Mouse (Mus musculus) midbrain, embryonic 14.5 days (tissue): ENCODE results near the gene Acat3. TPM values are rescaled to one million over a fixed set of nuclear protein-coding genes. Genes with fewer than 3 reads are reported as not detected.

Experiments used
- ATAC-seq: fragments of 200-750 bp; cut with Nextera tagmentation; 2 replicates; pipeline ENCODE4 v1.8.0; 2017; ENCODE audit warnings: moderate number of reproducible peaks, moderate library complexity; ENCODE audit not compliant: low FRiP score, low TSS enrichment
- DNase-seq: peaks from one replicate; pipeline ENCODE4 v3.0.0-alpha.2; 2015
- H3K27ac ChIP-seq: fragments of 300-500 bp; sonication (generic); replicated peaks from 2 replicates; pipeline ENCODE4 v1.5.1; 2014; ENCODE audit warnings: mild to moderate bottlenecking, low read depth, low read length, moderate library complexity
- H3K27me3 ChIP-seq: fragments of 300-500 bp; sonication (generic); 2 replicates; pipeline ENCODE4 v1.6.1; 2014; ENCODE audit warnings: low read length, control low read depth, mixed read lengths; ENCODE audit not compliant: control insufficient read depth, insufficient read depth
- H3K36me3 ChIP-seq: fragments of 300-500 bp; sonication (generic); 2 replicates; pipeline ENCODE4 v1.6.1; 2014; ENCODE audit warnings: low read length, control low read depth; ENCODE audit not compliant: control insufficient read depth, insufficient read depth
- H3K4me1 ChIP-seq: fragments of 300-500 bp; sonication (generic); 2 replicates; pipeline ENCODE4 v1.6.1; 2014; ENCODE audit warnings: mild to moderate bottlenecking, antibody characterized with exemption, low read length, control low read depth; ENCODE audit not compliant: control insufficient read depth, insufficient read depth
- H3K4me2 ChIP-seq: fragments of 300-500 bp; sonication (generic); 2 replicates; pipeline ENCODE4 v1.6.1; 2014; ENCODE audit warnings: mild to moderate bottlenecking, low read length, moderate library complexity
- H3K4me3 ChIP-seq: fragments of 300-500 bp; sonication (generic); replicated peaks from 2 replicates; pipeline ENCODE4 v1.5.1; 2014; ENCODE audit warnings: low read depth, low read length
- H3K9ac ChIP-seq: fragments of 300-500 bp; sonication (generic); replicated peaks from 2 replicates; pipeline ENCODE4 v1.6.1; 2014; ENCODE audit warnings: mild to moderate bottlenecking, low read length, moderate library complexity
- H3K9me3 ChIP-seq: fragments of 300-500 bp; sonication (generic); 2 replicates; pipeline ENCODE4 v1.6.1; 2016; ENCODE audit warnings: low read length, control low read depth, mixed read lengths; ENCODE audit not compliant: control insufficient read depth
- WGBS: fragments of 180-500 bp; shearing (Covaris S2); extraction: QIAGEN DNeasy Blood & Tissue Kit; methylation state at CpG from one replicate; pipeline ENCODE4 v1.1.7; 2014; 5-methylcytosine and 5-hydroxymethylcytosine counted together
- polyA plus RNA-seq: library from polyadenylated mRNA; unstranded; fragments of >200 nt; fragmentation: Nextera tagmentation; extraction: Ambion mirVana; gene quantifications from 2 replicates; pipeline ENCODE4 v1.2.1, GENCODE M21; 2014

The Acat3 gene
- polyA plus RNA-seq, 1 experiment from 2014 or later: 0.53 TPM

DNA sequence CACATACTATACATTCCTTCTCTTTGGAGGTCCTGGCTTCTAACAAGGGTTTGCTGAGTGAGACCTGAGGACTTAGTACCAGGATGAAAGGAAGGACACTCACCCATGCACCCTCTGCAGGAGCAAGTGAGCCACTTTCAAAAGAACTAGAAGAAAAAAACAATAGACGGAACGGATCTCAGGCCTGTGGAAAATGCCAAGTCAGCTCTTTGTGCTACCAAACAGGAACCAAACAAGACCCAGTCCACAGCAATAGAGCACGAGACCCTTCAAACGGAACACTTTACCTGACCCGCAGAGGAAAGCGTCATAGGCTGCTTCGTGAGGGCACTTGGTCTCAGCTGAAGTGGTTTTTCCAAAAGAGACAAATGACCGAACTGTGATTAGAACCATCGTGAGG lies 48.4 kb downstream of the Acat3 start:
- no peaks in the 10 kb centered on the region for H3K9me3 ChIP-seq
- 93% methylated on average over 9 of the region's 9 CpGs for WGBS
- no peaks in the 10 kb centered on the region for H3K4me1 ChIP-seq
- no peak overlapping the region for H3K4me2 ChIP-seq
- H3K27ac ChIP-seq: no peak overlapping the region
- no peak overlapping the region for H3K4me3 ChIP-seq
- no peak overlapping the region for H3K9ac ChIP-seq
- H3K36me3 ChIP-seq: peaks cover 10% of the 10 kb centered on the region; the same call in 1 of the 2 replicates
- DNase-seq (no peak), ATAC-seq (no peak)
- H3K27me3 ChIP-seq: no peaks in the 10 kb centered on the region

DNA sequence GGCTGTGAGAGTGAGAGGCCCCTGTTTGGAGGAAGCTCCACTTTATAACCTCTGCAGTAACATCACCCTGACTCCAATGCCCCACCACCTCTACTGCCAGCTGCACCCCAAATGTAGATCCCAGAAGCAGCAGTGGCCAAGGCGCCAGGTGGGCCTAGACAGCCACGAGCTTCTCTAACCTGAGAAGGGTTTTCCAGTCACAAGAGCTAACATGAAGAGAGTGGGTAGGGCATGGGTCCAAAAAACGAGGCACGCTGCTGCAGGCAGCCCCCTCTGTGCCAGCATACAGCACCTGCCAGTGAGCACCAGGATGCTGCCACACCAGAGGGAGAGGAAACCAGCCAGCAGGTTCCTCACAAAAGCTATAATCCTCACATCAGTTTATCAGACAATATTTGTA lies 49.3 kb downstream of the Acat3 start:
- Histone ChIP-seq H3K4me3 (no peak overlapping the region), H3K4me1 (no peaks in the 10 kb centered on the region), H3K36me3 (peaks cover 10% of the 10 kb centered on the region; the same call in 1 of the 2 replicates), H3K27ac (no peak overlapping the region), H3K4me2 (no peak overlapping the region), H3K9me3 (no peaks in the 10 kb centered on the region), H3K27me3 (no peaks in the 10 kb centered on the region), H3K9ac (no peak overlapping the region)
- WGBS: 88% methylated on average over 4 of the region's 4 CpGs
- ATAC-seq: no peak
- no peak for DNase-seq

DNA sequence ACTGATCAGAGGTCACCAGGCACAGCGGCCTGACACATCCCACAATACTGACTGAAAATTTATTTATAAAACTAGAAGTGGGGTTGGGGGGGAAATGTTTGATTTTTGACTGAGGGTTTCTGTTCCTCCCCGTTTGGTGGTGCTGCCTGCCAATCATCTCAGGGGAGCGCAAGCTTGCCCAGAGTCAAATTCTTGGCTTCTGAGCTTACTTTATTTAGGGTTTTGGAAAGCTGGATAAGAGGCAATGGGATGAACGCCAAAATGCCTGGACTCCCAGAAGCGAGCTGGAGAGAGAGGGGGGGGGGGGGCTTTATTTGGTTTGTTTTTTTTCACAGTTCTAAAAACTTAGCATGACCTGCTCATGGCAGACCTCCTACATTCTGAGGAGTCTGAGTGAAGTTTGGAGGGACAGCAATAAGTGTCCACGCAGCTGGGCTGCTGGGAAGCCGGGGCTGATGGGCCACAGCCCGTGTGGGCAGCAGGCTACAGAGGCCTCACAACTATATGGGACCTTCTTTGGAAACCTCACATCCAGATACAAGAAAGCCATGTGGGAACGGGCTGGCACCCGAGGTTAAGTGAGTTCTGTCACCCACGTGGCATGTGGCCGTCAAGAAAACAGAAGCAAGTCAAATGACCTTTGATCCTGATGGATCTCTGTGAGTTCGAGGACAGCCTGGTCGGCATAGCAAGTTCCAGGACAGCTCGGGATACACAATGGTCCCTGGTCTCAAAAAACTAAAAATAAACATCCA lies 53.2 kb downstream of the Acat3 start:
- WGBS: 88% methylated on average over 15 of the region's 15 CpGs
- H3K4me2 ChIP-seq: no peak overlapping the region
- no peak overlapping the region for H3K27ac ChIP-seq
- H3K36me3 ChIP-seq: peaks cover 7% of the 10 kb centered on the region; the same call in 1 of the 2 replicates
- no peak for ATAC-seq
- H3K9ac ChIP-seq: no peak overlapping the region
- H3K27me3 ChIP-seq: no peaks in the 10 kb centered on the region
- no peaks in the 10 kb centered on the region for H3K9me3 ChIP-seq
- H3K4me1 ChIP-seq: no peaks in the 10 kb centered on the region
- H3K4me3 ChIP-seq: no peak overlapping the region
- DNase-seq: no peak

DNA sequence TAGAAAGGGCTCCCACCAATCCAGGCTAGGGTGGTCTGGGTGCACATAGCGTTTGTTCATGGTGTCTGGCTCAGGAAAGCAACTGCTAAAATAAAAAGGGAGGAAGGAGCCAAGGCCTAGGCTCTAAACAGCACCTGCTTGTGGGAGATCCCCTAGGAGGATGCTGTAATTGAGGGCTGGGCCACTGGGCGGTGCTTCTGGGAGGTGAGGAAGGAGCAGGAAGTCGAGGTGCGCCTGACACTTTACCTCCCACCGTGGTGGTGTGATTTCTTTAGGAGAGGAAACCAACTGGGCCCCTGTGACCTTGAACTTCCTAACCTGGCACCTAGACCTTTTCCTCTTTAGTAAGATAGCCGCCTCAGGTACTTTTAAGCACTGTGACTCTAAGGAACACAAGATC lies 53.8 kb downstream of the Acat3 start:
- Histone ChIP-seq H3K4me1 (no peaks in the 10 kb centered on the region), H3K9me3 (no peaks in the 10 kb centered on the region), H3K36me3 (peaks cover 7% of the 10 kb centered on the region; the same call in 1 of the 2 replicates), H3K27me3 (no peaks in the 10 kb centered on the region), H3K4me2 (no peak overlapping the region), H3K9ac (no peak overlapping the region), H3K27ac (no peak overlapping the region), H3K4me3 (no peak overlapping the region)
- 41% methylated on average over 6 of the region's 6 CpGs for WGBS
- no peak for ATAC-seq
- no peak for DNase-seq

DNA sequence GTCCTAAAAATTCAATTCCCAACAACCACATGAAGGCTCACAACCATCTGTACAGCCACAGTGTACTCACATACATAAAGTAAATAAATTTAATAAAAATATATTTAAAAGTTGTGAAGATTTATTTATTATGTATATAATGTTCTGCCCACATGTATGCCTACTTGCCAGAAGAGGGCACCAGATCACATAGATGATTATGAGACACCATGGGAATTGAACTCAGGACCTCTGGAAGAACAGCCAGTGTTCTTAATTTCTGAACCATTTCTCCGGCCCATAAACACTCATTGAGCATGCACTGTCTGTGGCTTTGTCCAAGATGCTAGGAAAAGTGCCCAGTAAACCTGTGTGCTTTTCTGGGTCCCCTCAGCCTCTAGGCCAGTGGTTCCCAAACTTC lies 59.2 kb downstream of the Acat3 start:
- Histone ChIP-seq H3K9ac (no peak overlapping the region), H3K36me3 (no peaks in the 10 kb centered on the region), H3K4me1 (no peaks in the 10 kb centered on the region), H3K9me3 (no peaks in the 10 kb centered on the region), H3K27ac (no peak overlapping the region), H3K4me2 (no peak overlapping the region), H3K4me3 (no peak overlapping the region), H3K27me3 (no peaks in the 10 kb centered on the region)
- DNase-seq (no peak), ATAC-seq (no peak)
- WGBS: 67% methylated on average over 1 of the region's 1 CpGs

DNA sequence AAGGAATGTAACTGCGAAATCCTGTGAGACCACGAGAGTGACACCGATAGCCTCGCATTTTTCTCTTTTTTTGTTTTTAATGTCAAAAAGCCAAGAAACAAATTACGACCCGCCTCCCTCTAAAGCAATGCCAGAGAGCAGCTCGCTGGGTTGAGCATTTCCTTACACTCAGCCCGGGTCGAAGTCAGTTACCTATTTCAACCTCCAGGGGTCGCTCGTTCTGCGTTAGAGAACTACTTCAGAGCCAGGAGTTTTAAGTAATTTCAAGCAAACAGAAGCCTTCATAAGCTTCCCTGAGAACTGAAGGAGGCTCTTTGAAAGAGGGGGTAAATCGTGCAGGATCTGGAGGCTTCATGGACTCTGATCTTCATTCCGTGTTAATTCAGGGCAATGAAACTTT lies 60.2 kb downstream of the Acat3 start:
- Histone ChIP-seq H3K36me3 (no peaks in the 10 kb centered on the region), H3K9me3 (no peaks in the 10 kb centered on the region), H3K4me1 (no peaks in the 10 kb centered on the region), H3K4me2 (peak overlapping the region; percentile 28), H3K9ac (no peak overlapping the region), H3K4me3 (no peak overlapping the region), H3K27me3 (no peaks in the 10 kb centered on the region), H3K27ac (no peak overlapping the region)
- WGBS: 5% methylated on average over 14 of the region's 14 CpGs
- DNase-seq: peak; percentile 92
- ATAC-seq: no peak

DNA sequence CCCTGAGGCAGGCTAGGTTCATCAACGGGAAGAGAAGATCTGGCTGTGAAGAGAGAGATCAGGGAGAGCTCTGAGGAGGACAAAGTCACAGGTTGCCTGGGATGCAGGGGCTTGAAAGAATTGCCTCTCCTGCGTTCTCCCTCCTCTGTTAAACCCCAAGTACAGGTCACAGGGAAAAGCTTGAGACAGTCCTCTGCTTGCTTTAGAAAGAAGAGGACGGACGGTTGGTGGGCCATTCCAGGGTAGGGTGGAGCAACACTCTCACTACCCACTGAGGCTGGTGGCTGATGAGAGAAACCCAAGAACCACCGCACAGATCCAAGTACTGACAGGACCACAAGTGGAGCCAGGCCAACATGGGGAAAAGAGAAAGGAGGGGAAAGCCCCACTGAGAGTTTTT lies 64.7 kb downstream of the Acat3 start, which contains the start of gene Mrgprh:
TSS of gene Mrgprh (plus strand) at position 301 of the 400 bp plus-strand sequence.
- H3K9me3 ChIP-seq: no peaks in the 10 kb centered on the region
- H3K4me1 ChIP-seq: no peaks in the 10 kb centered on the region
- no peak for DNase-seq
- H3K9ac ChIP-seq: no peak within 1 kb of the TSS
- H3K4me3 ChIP-seq: no peak within 1 kb of the TSS
- no peak within 1 kb of the TSS for H3K27ac ChIP-seq
- ATAC-seq: no peak
- H3K4me2 ChIP-seq: no peak within 1 kb of the TSS
- no peaks in the 10 kb centered on the region for H3K27me3 ChIP-seq
- no peaks in the 10 kb centered on the region for H3K36me3 ChIP-seq
- WGBS: 80% methylated on average over 5 of the region's 5 CpGs

Other genes with a start within 250 kb of the Acat3 start
- gene Igf2r, start 170.9 kb downstream of the Acat3 start, polyA plus RNA-seq: 9.2 and 13.4 TPM in 2 replicates
- 0.12 TPM in 1 of 2 replicates, not detected in the other for gene Mas1, start 72.5 kb downstream of the Acat3 start, polyA plus RNA-seq
- not detected in 2 replicates for gene Mrgprh, start 64.6 kb downstream of the Acat3 start, polyA plus RNA-seq
- gene Pnldc1, start 30.4 kb downstream of the Acat3 start, polyA plus RNA-seq: 3.1 and 3.7 TPM in 2 replicates
- gene Tcp1, start 24.9 kb downstream of the Acat3 start, polyA plus RNA-seq: 356 and 462 TPM in 2 replicates
- 117 and 127 TPM in 2 replicates for gene Mrpl18, start 24.3 kb downstream of the Acat3 start, polyA plus RNA-seq
- gene Acat2, start 20.1 kb upstream of the Acat3 start, polyA plus RNA-seq: 223 and 257 TPM in 2 replicates
- gene Wtap, start 53.6 kb upstream of the Acat3 start, polyA plus RNA-seq: 147 and 150 TPM in 2 replicates
- gene Sod2, start 66.2 kb upstream of the Acat3 start, polyA plus RNA-seq: 144 and 152 TPM in 2 replicates
- not detected in 2 replicates for gene Gpr31b, start 111.7 kb upstream of the Acat3 start, polyA plus RNA-seq
- 0.18 and 0.45 TPM in 2 replicates for gene Tcp10b, start 120.5 kb upstream of the Acat3 start, polyA plus RNA-seq
- gene Unc93a, start 191.2 kb upstream of the Acat3 start, polyA plus RNA-seq: not detected in 2 replicates